Mouse (Mus musculus) forebrain, embryonic 16.5 days (tissue): ENCODE results near the gene C8a. TPM values are rescaled to one million over a fixed set of nuclear protein-coding genes. Genes with fewer than 3 reads are reported as not detected.

Source experiments
- ATAC-seq: fragments of 200-750 bp; cut with Nextera tagmentation; 2 replicates; pipeline ENCODE4 v1.8.0; 2017; ENCODE audit warnings: mild to moderate bottlenecking, moderate library complexity
- H3K27ac ChIP-seq: fragments of 300-500 bp; sonication (generic); 2 replicates; pipeline ENCODE4 v1.5.1; 2014; ENCODE audit warnings: low read length, control low read depth
- H3K27me3 ChIP-seq: fragments of 300-500 bp; sonication (generic); replicated peaks from 2 replicates; pipeline ENCODE4 v1.6.1; 2014; ENCODE audit warnings: low read length; ENCODE audit not compliant: control insufficient read depth, insufficient read depth
- H3K36me3 ChIP-seq: fragments of 300-500 bp; sonication (generic); 2 replicates; pipeline ENCODE4 v1.6.1; 2014; ENCODE audit not compliant: control insufficient read depth, insufficient read depth
- H3K4me1 ChIP-seq: fragments of 300-500 bp; sonication (generic); replicated peaks from 2 replicates; pipeline ENCODE4 v1.6.1; 2014; ENCODE audit warnings: low read length; ENCODE audit not compliant: control insufficient read depth, insufficient read depth
- H3K4me2 ChIP-seq: fragments of 300-500 bp; sonication (generic); 2 replicates; pipeline ENCODE4 v1.6.1; 2014; ENCODE audit warnings: mild to moderate bottlenecking, low read length, control low read depth
- H3K4me3 ChIP-seq: fragments of 300-500 bp; sonication (generic); replicated peaks from 2 replicates; pipeline ENCODE4 v1.5.1; 2014; ENCODE audit warnings: mild to moderate bottlenecking, low read length, control low read depth
- H3K9ac ChIP-seq: fragments of 300-500 bp; sonication (generic); replicated peaks from 2 replicates; pipeline ENCODE4 v1.6.1; 2014; ENCODE audit warnings: low read depth, low read length, control low read depth
- H3K9me3 ChIP-seq: fragments of 300-500 bp; sonication (generic); 2 replicates; pipeline ENCODE4 v1.6.1; 2016; ENCODE audit warnings: low read length; ENCODE audit not compliant: control insufficient read depth
- WGBS: fragments of 180-500 bp; shearing (Covaris S2); extraction: QIAGEN DNeasy Blood & Tissue Kit; methylation state at CpG from one replicate; pipeline ENCODE4 v1.1.7; 2014; 5-methylcytosine and 5-hydroxymethylcytosine counted together
- polyA plus RNA-seq: library from polyadenylated mRNA; unstranded; fragments of >200 nt; fragmentation: Nextera tagmentation; extraction: Ambion mirVana; gene quantifications from 2 replicates; pipeline ENCODE4 v1.2.1, GENCODE M21; 2015

Gene C8a
- not detected in 2 replicates for polyA plus RNA-seq

DNA sequence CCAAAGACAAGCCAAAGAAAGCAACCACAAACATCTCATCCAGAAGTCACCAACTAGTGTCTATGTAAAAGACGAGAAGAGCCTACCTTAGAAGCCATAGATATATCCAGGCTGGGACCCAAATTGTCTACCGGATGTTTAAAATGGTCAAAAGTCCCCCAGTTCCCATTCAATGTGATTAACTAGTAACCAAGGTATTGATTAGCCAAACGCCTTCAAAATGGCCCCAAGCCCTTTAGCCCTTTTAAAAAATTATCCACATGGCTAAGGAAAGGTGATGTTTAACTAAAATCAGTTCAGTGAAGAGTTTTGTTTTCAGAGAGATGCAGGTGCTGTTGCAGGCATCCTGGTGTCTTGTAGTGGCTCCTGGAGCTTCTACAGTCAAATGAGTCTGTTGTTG is at the start of gene C8a:
Gene C8a, minus strand, starts transcription at position 76 of the 400 bp plus-strand sequence.
- Histone ChIP-seq H3K27me3 (no peaks in the 10 kb centered on the region), H3K9me3 (no peaks in the 10 kb centered on the region), H3K4me1 (no peaks in the 10 kb centered on the region; the same call in 1 of the 2 replicates), H3K9ac (no peak within 1 kb of the TSS), H3K4me3 (no peak within 1 kb of the TSS), H3K36me3 (no peaks in the 10 kb centered on the region), H3K27ac (no peak within 1 kb of the TSS), H3K4me2 (no peak within 1 kb of the TSS)
- WGBS = 90% methylated on average over 3 of the region's 3 CpGs
- ATAC-seq = no peak

DNA sequence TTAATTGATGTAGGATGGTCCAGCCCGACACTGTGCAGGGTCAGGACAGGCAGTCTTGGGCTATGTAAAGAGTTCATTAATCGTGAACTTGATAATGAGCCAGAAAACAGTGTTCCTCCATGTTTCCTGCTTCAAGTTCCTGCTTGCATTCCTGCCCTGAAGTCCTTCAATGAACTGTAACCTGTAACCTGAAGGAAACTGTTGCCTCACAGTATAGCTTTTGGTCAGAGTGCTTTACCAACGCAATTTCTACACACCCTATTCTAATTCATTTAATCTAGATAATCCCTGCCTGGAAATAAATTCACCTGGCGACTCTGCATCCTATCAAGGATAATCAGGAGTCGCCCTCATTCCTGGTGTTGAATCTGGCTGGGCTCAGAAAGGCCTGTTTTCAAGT is 49.2 kb upstream of the C8a start:
- no peak overlapping the region for H3K27ac ChIP-seq
- ATAC-seq = no peak
- H3K9me3 ChIP-seq = no peaks in the 10 kb centered on the region
- no peaks in the 10 kb centered on the region for H3K4me1 ChIP-seq
- no peak overlapping the region for H3K4me2 ChIP-seq
- no peak overlapping the region for H3K9ac ChIP-seq
- H3K27me3 ChIP-seq = no peaks in the 10 kb centered on the region
- WGBS = 85% methylated on average over 5 of the region's 5 CpGs
- H3K4me3 ChIP-seq = no peak overlapping the region
- no peaks in the 10 kb centered on the region for H3K36me3 ChIP-seq

DNA sequence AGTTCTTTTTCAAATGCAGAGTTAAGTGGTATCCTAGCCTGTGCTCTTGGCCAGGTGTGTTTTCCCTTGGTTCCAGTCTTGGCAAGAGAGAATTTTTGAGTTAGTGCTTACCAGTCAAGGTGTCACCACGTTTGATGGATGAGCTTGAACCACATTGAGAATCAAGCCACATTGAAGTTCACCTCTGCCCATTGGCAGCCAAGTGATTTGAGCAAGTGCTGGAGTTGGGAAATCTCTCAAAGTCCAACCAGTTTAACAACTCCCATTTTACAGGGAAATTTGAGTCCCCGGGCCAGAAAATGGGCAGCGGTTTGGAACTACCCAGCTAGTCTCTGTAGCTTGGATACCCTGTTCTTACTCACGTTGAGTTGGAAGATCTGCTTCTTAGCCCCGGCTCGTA is 41.8 kb upstream of the C8a start:
- no peak for ATAC-seq
- Histone ChIP-seq H3K4me2 (no peak overlapping the region), H3K36me3 (no peaks in the 10 kb centered on the region), H3K9ac (no peak overlapping the region), H3K4me3 (no peak overlapping the region), H3K4me1 (0 out of 2 replicates have a peak, but pooled peaks cover 2% of the 10 kb centered on the region), H3K27me3 (no peaks in the 10 kb centered on the region), H3K27ac (no peak overlapping the region), H3K9me3 (no peaks in the 10 kb centered on the region)
- 88% methylated on average over 6 of the region's 6 CpGs for WGBS

DNA sequence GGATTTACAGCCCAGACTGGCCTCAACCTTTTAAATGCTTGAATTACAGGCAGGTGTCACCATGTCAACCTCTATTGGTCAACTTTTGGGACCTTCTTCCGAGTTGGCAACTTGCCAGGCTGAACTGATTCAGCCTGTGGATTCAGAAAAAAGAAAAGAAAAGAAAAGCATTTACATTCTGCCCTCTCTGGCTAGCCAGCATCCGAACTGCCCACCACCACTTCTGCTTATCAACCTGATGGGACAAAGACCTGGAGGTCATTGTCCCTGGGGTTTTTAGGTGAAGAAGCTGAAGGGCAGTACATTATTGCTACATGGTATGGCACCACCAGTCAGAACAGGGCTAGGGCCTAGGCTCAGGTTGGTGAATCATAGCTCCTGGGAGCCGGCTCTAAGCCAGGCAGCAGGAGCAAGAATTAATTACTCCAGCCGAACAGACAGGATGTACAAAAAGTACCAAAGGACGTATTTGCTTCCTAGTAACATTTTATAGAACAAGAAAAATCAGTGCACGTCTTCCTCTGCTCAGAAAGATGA is 38.6 kb upstream of the C8a start:
- Histone ChIP-seq H3K9me3 (no peaks in the 10 kb centered on the region), H3K36me3 (no peaks in the 10 kb centered on the region), H3K4me1 (0 out of 2 replicates have a peak, but pooled peaks cover 2% of the 10 kb centered on the region), H3K4me3 (no peak overlapping the region), H3K27me3 (no peaks in the 10 kb centered on the region), H3K9ac (no peak overlapping the region), H3K27ac (no peak overlapping the region), H3K4me2 (no peak overlapping the region)
- ATAC-seq = no peak
- 65% methylated on average over 6 of the region's 6 CpGs for WGBS

DNA sequence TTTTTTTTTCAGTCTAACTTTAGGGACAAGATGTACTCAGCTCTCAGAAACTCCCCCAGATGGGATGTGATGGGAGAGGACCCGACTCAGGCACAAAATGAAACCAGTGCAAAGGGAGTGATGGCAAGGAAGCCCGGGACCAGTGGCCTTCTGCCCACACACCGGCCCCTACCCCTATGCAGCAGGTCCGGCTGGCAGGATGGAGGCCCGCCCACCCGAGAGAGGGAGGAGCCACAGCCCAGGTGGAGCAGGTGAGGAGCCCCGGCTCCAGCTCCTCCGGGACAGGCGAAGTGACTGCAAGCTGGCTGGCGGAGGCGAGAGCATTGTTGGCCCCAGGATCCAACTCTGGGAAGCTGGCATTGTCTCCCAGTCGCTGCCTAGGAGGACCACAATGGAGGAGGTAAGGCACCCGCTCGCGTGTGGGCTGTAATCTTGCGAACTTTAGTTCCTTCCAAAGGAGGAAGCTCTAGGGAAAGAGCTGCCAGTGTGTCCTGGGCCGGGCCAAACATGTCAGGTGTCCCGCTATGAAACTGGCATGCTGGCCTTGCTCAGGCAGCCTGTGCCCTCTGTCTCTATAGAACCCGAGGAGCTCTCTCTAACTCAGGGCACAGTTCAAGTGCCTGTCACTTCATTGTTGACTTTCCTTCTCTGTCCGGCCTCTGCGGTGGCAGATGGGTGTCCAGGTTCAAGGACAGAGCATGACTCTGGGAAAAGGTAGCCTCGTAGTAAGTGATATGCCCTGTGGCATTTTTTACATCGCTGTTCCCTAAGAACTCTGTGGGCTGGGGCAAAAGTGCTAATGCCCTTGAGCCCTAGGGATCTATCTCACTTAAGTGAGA is 37.3 kb upstream of the C8a start, which contains the start of gene Fyb2:
Gene Fyb2, plus strand, starts transcription at position 166 of the 839 bp plus-strand sequence.
- ATAC-seq = no peak
- Histone ChIP-seq H3K4me2 (peak within 1 kb of the TSS; percentile 42), H3K4me3 (0 out of 2 replicates have a peak within 1 kb of the TSS, but pooled peaks have one; percentile 10), H3K9ac (0 out of 2 replicates have a peak within 1 kb of the TSS, but pooled peaks have one; percentile 24), H3K36me3 (no peaks in the 10 kb centered on the region), H3K4me1 (0 out of 2 replicates have a peak, but pooled peaks cover 2% of the 10 kb centered on the region), H3K9me3 (no peaks in the 10 kb centered on the region), H3K27ac (no peak within 1 kb of the TSS), H3K27me3 (no peaks in the 10 kb centered on the region)
- WGBS = 19% methylated on average over 23 of the region's 23 CpGs

DNA sequence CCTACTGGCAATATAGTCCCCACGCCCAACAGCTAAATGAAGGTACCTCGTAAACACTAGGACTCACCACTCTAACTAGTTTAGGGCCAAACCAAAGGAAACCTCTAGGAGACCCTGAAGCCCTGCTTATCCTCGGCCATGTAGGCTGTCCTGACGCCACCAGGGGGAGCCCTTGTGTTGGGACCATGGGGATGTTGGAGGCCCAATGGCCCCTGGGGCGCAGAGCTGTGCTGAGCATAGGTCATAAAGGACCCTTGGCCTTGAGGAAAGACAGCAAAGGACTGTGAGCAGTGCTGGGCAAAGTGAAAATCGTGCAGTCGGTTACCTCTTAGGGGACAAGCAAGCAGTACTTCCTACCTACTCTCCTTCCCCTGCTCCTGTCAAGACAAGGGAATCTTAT is 35.5 kb upstream of the C8a start:
- Histone ChIP-seq H3K36me3 (no peaks in the 10 kb centered on the region), H3K4me3 (no peak overlapping the region), H3K9me3 (no peaks in the 10 kb centered on the region), H3K4me1 (0 out of 2 replicates have a peak, but pooled peaks cover 2% of the 10 kb centered on the region), H3K27me3 (no peaks in the 10 kb centered on the region), H3K9ac (no peak overlapping the region), H3K4me2 (no peak overlapping the region), H3K27ac (no peak overlapping the region)
- ATAC-seq = peak; percentile 47; the same call in 1 of the 2 replicates
- 35% methylated on average over 7 of the region's 7 CpGs for WGBS

DNA sequence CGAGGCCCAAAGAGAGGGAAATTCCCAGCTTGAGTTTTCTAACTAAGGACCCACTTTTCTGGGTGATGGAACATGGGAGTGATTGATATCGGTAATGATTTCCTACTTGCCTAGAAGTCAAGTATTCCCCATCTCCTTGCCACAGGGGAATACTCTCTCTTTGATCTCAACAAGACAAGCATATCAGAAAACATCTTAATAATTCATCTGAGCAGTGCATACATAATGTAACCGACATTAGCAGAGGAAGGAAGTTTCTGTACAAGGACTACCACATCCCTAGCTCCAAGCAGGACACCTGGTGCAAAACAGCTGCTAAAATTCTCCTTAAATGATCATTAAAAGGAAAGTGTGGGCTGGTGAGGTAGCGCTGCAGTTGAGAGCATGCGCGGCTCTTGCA is 28.9 kb upstream of the C8a start:
- H3K4me1 ChIP-seq = no peaks in the 10 kb centered on the region
- no peak overlapping the region for H3K27ac ChIP-seq
- no peak overlapping the region for H3K4me2 ChIP-seq
- H3K27me3 ChIP-seq = no peaks in the 10 kb centered on the region
- WGBS = 93% methylated on average over 6 of the region's 6 CpGs
- no peaks in the 10 kb centered on the region for H3K9me3 ChIP-seq
- H3K36me3 ChIP-seq = no peaks in the 10 kb centered on the region
- H3K4me3 ChIP-seq = no peak overlapping the region
- ATAC-seq = no peak
- no peak overlapping the region for H3K9ac ChIP-seq

DNA sequence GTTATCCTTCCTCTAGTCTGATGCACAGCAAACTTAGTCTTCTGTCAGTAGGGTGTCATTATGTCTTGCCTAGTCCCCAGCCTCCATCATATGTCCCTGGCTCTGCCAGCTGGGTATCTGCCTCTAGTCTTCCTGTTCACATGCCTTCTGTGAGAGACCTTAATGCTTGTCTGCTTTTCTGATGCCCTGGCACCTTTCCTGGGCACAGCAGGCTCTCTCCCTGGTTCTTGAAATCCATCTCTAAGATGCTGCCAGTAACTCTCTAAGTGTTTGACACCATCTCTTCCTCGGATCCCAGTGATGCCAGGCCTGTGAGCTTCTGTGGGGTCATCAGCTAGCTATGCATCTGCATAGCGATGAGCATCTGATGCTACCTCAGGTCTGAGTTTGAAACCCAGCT is 26.6 kb upstream of the C8a start:
- Histone ChIP-seq H3K9ac (no peak overlapping the region), H3K4me2 (no peak overlapping the region), H3K9me3 (no peaks in the 10 kb centered on the region), H3K4me1 (no peaks in the 10 kb centered on the region), H3K27ac (no peak overlapping the region), H3K36me3 (no peaks in the 10 kb centered on the region), H3K4me3 (no peak overlapping the region), H3K27me3 (no peaks in the 10 kb centered on the region)
- 75% methylated on average over 2 of the region's 2 CpGs for WGBS
- ATAC-seq = no peak

DNA sequence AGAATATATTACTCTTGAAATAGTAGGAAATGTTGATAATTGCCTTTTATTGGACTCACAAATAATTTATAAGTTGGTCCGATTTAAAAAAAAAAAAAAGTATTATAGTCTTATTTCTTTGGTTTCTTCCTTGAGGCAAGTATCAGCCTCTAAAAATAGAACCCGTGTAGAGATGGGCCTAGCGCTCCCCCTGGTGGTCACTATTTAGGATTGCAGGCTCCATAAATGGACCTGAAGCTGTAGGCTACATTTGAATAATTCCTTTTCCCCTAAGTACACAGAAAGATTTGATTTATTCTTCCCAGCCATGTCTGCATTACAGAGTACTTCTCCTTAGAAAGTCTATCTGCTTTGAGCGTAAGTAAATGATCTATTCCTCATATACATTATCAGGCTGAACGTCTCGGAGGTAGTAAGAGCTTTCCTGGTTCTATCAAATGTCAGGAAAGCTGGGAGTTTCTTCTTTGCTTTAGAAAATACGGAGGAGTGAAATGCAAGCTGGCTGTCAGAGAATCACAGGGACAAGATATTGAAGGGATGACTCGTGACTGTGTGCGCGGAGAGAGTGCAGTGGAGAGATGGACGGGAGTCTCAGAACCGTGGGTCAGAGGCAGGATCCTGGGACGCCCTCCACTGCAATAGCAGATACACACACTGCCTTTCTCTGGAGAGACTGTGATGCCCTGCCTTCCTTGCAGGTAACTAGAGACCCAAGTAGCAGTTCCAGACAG is 18.0 kb upstream of the C8a start:
- peak; percentile 63; the same call in 1 of the 2 replicates for ATAC-seq
- H3K4me3 ChIP-seq = no peak overlapping the region
- no peaks in the 10 kb centered on the region for H3K36me3 ChIP-seq
- peaks cover 6% of the 10 kb centered on the region for H3K4me1 ChIP-seq
- WGBS = 57% methylated on average over 13 of the region's 13 CpGs
- no peak overlapping the region for H3K9ac ChIP-seq
- H3K27ac ChIP-seq = no peak overlapping the region
- H3K27me3 ChIP-seq = no peaks in the 10 kb centered on the region
- no peak overlapping the region for H3K4me2 ChIP-seq
- H3K9me3 ChIP-seq = no peaks in the 10 kb centered on the region
